Mouse (Mus musculus) fibroblast of lung, adult 2 months (primary cell): ENCODE data around the gene Foxa3.

Experiments used
- DNase-seq: peaks from one replicate; pipeline ENCODE4 v3.0.0-alpha.2; 2011; ENCODE audit warnings: low read depth

The Foxa3 gene

GRCm38 (mm10) chr7:19000421-19000820, 22.9 kb downstream of the Foxa3 start:
- no peak for DNase-seq

- DNase-seq: no peak
Measured at GRCm38 (mm10) chr7:18998835-18999234, 24.5 kb downstream of the Foxa3 start.

- no peak for DNase-seq
Measured at GRCm38 (mm10) chr7:18993036-18993435, 30.3 kb downstream of the Foxa3 start.

DNA sequence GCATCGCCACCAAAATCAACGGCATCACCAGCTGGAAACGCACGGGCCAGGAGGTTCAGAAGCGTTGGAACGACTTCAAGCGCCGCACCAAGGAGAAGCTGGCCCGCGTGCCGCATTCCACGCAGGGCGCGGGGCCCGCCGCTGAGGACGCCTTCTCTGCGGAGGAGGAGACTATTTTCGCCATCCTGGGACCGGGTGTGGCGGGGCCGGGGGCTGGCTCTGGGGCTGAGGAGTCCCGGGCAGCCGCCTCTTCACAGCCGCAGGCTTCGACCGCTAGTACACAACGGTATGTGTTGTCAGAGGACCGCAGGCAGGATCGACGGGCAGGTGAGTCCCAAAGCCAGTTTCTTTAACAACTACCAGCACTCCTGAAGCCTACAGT, 31.1 kb downstream of the Foxa3 start:
- no peak for DNase-seq

DNA sequence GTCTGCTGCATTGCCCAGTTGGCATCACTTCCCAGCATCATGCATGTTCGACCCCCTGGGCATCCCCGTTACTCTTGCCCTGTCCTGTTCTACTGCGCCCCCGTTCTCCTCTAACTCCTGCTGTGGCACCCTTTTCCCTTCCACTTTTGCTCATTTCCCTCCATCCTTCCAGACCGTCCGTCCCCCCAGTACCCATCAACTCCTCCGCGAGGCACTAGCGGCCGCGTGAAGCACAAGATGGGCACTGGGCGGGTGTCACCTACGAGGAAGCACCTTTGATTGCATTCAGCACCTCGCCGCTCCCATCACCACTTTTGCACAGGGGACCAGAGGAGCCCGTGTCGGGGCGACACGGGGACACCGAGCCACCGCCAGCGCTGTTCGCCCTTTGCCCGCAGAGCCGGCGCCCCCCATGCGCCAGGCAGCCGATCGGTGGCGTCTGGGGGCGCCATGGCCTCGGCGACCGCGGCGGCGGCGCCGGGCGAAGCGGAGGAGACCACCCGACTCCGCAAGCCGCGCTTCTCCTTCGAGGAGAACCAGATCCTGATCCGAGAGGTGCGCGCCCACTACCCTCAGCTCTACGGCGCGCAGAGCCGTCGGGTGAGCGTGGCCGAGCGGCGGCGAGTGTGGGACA, 31.6 kb downstream of the Foxa3 start:
- no peak for DNase-seq

DNA sequence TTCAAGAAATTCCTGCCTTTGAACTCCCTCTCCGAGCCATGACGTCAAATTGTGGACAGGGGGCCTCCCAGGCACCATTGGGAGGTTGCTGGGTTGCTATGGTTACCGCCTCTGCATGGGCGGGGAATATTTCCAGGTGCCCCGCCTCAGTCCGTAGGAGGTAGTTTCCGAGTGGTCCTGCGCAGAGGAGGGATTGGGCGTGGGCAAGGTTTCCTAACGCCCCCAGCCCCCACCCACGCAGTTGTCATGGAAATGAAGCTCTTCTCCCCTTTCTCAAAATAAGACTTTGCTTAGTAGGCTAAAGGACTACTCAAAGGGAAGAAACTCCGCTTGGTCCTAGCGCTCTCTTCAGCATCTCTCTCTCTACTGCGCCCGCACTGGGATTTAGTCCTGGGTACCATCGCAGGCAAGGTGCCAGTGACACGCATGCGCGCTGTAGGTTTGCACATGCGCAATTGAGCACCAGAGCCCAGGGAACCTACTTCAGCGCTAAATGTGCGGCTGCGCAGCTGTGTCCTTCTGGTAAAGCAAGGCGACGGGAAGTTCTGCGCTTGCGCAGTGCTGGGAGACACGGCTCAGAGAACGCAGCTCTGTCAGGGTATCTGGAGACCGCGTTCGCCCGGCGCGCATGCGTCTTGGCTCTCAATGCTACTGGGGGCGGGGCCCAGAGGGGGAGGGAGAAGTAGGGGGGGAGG, 32.6 kb downstream of the Foxa3 start, which contains the start of gene Mypop:
Mypop (plus strand) TSS at position 645 of the 695 bp plus-strand sequence.
- DNase-seq: peak; percentile 100

DNA sequence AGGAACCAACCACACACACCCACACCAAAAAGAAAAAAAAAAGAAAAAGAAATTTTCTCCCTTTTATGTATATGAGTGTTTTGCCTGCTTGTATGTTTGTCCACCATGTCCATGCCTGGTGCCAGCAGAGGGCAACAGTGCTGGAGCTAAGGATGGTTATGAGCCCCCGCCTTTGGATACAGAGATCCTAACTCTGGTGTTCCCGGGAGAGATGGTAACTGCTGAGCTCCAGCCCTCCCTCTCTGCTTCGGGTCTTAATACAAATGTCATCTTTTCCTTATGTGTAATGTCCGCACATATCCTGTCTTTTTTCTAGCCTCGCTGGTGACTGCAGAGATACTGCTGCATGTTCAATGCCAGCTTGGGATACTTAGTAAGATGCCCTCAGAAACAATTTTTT, 33.3 kb downstream of the Foxa3 start:
- no peak for DNase-seq

GRCm38 (mm10) chr7:18988780-18989179, 34.6 kb downstream of the Foxa3 start:
- DNase-seq: no peak

DNA sequence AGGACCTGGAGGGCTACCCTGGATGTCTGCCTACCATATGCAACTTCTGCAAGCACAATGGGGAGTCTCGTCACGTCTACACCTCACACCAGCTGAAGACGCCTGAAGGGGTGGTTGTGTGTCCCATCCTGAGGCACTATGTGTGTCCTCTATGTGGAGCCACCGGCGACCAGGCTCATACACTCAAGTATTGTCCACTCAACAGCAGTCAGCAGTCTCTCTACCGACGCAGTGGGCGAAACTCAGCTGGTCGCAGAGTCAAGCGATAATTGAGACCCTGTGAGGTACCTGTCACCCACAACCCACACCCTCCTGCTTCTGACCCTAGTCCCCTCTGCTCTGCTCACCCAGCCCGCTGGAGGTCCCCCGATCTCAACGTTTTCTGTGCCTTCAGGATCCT, 35.6 kb downstream of the Foxa3 start:
- no peak for DNase-seq

DNA sequence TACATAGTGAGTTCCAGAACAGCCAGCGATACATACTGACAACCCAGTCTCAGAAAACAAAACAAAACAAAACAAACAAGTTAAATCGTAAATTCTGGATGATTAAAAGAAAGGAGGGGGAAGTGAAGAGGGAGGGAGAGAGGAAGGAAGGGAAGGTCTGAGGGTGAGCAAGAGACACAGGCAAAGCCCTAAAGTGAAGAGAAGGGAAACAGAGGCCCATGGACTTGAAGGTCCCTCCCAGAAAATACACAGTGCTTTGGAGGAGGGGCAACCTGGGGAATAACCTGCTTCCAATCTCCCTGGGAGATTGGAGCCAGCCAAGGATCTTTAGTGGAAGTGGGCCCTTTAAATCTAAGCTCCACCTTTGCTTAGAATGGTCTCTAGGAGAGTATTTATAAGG, 36.2 kb downstream of the Foxa3 start, which contains the start of gene Nanos2:
Nanos2 (plus strand) TSS at position 301 of the 400 bp plus-strand sequence.
- DNase-seq: no peak

DNA sequence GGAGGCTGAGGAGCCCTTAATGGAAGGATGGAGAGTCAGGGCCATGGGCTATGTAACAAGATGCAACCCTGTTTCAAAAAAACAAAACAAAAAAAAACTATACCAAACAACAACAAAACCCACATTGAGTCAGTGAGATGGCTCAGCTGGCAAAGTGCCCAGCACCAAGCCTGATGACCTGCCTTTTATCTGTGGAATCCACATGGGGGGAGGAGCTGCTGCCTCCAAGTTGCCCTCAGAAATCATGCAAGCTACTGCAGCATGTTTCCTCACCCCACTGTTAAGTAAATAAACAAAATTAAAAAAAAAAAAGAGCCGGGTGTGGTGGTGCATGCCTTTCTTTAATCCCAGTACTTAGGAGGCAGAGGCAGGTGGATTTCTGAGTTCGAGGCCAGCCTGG, 36.8 kb downstream of the Foxa3 start:
- no peak for DNase-seq

DNA sequence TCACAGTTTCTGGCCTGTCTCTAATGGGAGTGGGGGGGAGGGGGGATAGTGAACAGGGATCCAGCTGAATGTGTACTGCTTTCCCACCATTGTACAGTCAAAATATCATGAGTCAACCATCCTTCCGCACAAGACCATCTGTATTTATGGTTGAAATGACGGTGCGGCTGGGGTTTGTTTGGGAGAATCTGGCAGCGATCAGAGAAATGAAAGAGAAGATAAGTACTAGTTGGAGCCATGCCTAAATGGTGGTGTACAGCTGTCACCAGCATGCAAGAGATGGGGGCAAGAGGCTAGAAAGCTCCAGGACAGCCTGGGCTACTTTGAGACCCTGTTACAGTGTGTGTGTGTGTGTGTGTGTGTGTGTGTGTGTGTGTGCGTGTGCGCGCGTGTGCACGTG, 45.0 kb downstream of the Foxa3 start:
- DNase-seq: no peak

GRCm38 (mm10) chr7:18970956-18971355, 52.4 kb downstream of the Foxa3 start:
- no peak for DNase-seq

DNA sequence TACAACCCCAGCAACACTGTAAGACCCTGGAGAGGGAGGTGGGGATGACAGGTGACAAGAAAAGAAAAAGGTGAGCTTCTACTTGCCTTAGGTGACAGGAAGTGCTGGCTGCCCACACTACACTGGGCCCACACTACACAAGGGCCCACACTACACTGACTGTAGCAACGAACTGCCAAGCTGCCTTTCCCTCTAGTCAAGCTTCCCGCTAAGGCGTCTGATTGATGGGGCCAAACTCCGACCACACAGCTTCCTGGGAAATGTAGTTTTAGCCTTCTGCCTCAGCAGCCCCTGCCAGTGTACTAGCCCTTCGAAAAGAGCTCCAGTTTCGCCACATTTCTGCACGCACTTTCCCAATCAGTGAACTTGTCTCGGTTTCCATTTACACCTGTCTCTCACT, 55.7 kb downstream of the Foxa3 start:
- DNase-seq: no peak

DNA sequence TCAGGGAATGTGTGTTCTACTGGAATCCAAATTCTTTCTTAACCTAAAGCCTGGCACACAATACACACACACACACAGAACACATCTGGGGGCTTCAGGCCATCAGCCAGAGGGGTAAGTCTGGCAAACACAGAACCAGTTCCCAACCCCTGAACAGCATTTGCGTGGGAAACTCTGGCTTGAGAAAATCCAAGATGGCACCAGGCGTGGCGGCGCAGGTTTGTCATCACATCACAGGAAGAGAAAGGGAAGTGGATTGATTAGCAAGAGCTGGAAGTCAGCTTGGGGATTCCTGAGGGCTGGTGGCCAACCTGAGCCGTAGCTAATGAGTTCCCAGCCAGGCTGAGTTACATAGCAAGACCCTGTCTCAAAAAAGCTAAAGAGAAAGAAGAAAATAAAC, 58.0 kb downstream of the Foxa3 start:
- DNase-seq: no peak

DNA sequence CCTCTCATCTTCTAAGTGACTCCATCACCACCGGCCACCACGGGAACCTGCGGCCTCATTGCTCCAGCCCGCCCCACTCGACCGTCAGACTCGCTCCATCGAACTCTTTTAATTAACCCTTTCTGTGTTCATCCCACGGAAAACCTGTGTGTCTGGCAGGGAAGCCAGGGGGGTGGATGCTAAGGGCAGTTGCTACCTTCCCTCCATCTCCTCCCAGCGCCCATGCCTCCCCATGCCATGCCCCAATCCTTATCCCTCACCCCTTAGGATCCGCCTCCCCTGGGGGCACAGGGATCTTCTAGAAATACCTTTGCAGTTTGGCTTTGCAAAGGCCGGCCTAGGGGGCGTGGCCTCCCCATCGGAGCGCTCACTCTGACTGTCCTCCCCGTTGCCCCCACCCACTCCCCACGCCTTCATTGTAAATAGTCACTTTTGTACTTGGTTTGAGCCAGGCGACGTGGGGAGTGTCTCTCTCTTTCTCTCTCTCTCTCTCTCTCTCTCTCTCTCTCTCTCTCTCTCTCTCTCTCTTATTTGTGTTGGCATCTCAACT, 60.0 kb downstream of the Foxa3 start:
- no peak for DNase-seq
